Mouse (Mus musculus): Measurements from ENCODE around the gene Gtpbp8. TPM values are rescaled to one million over a fixed set of nuclear protein-coding genes. Genes with fewer than 3 reads are reported as not detected.

Gtpbp8 gene
- total and polyA plus RNA-seq, 2 experiments from 2014 or later: 9.0 to 24.6 TPM

GRCm38 (mm10) chr16:44745471-44745865 is 695 bp downstream of the Gtpbp8 start:
- 5% methylated on average over 14 of the region's 14 CpGs for WGBS

GRCm38 (mm10) chr16:44742753-44743152 is 3.4 kb downstream of the Gtpbp8 start:
- WGBS: 88% methylated on average over 1 of the region's 1 CpGs
- Histone ChIP-seq H3K4me3 (ENCODE audit: low read depth, low read length) (no peak overlapping the region), H3K27me3 (ENCODE audit: control insufficient read depth, insufficient read depth, low read length) (no peaks in the 10 kb centered on the region), H3K27ac (ENCODE audit: low read depth) (no peak overlapping the region), H3K9me3 (replicated peaks; ENCODE audit: control insufficient read depth, low read length) (no peaks in the 10 kb centered on the region), H3K9ac (replicated peaks; ENCODE audit: low read depth, low read length) (no peak overlapping the region), H3K4me1 (ENCODE audit: control insufficient read depth, insufficient read depth) (peaks cover 5% of the 10 kb centered on the region), H3K4me2 (ENCODE audit: low read depth, low read length) (no peak overlapping the region), H3K36me3 (replicated peaks; ENCODE audit: control insufficient read depth, insufficient read depth, low read length) (peaks cover 34% of the 10 kb centered on the region)
- ATAC-seq (ENCODE audit: insufficient read depth, low read depth): no peak
- TF ChIP-seq CTCF (IDR thresholded peaks at IDR 0.05; ENCODE audit: low read depth): no peak; the same call in 1 of the 2 replicates
- TF ChIP-seq EP300 (IDR thresholded peaks at IDR 0.05; ENCODE audit: low read depth): no peak
- DNase-seq (ENCODE audit: low spot score): no peak

More at GRCm38 (mm10) chr16:44745471-44745865, 695 bp downstream of the Gtpbp8 start:
- no peaks in the 10 kb centered on the region for H3K27me3 ChIP-seq (ENCODE audit: control insufficient read depth, insufficient read depth, low read length)
- H3K27ac ChIP-seq (ENCODE audit: low read depth): peak overlapping the region; percentile 93
- H3K9me3 ChIP-seq (replicated peaks; ENCODE audit: control insufficient read depth, low read length): no peaks in the 10 kb centered on the region
- peak overlapping the region; percentile 84 for H3K4me2 ChIP-seq (ENCODE audit: low read depth, low read length)
- TF ChIP-seq EP300 (IDR thresholded peaks at IDR 0.05; ENCODE audit: low read depth): no peak
- TF ChIP-seq CTCF (IDR thresholded peaks at IDR 0.05; ENCODE audit: low read depth): no peak
- H3K4me1 ChIP-seq (ENCODE audit: control insufficient read depth, insufficient read depth): peaks cover 5% of the 10 kb centered on the region
- H3K9ac ChIP-seq (replicated peaks; ENCODE audit: low read depth, low read length): peak overlapping the region; percentile 83
- peaks cover 15% of the 10 kb centered on the region for H3K36me3 ChIP-seq (replicated peaks; ENCODE audit: control insufficient read depth, insufficient read depth, low read length)
- no peak for DNase-seq (ENCODE audit: low spot score)
- 0 out of 2 replicates have a peak, but pooled peaks have one; percentile 24 for ATAC-seq (ENCODE audit: insufficient read depth, low read depth)
- peak overlapping the region; percentile 89 for H3K4me3 ChIP-seq (ENCODE audit: low read depth, low read length)

- DNase-seq (ENCODE audit: low spot score) (no peak), ATAC-seq (ENCODE audit: insufficient read depth, low read depth) (no peak)
- peaks cover 87% of the 10 kb centered on the region for H3K36me3 ChIP-seq (replicated peaks; ENCODE audit: control insufficient read depth, insufficient read depth, low read length)
- no peaks in the 10 kb centered on the region for H3K9me3 ChIP-seq (replicated peaks; ENCODE audit: control insufficient read depth, low read length)
- WGBS: 78% methylated on average over 4 of the region's 4 CpGs
- TF ChIP-seq CTCF (IDR thresholded peaks at IDR 0.05; ENCODE audit: low read depth) (no peak), EP300 (IDR thresholded peaks at IDR 0.05; ENCODE audit: low read depth) (no peak)
- H3K27ac ChIP-seq (ENCODE audit: low read depth): no peak overlapping the region
- H3K27me3 ChIP-seq (ENCODE audit: control insufficient read depth, insufficient read depth, low read length): no peaks in the 10 kb centered on the region
- no peak overlapping the region for H3K4me3 ChIP-seq (ENCODE audit: low read depth, low read length)
- no peaks in the 10 kb centered on the region for H3K4me1 ChIP-seq (ENCODE audit: control insufficient read depth, insufficient read depth)
- no peak overlapping the region for H3K9ac ChIP-seq (replicated peaks; ENCODE audit: low read depth, low read length)
- H3K4me2 ChIP-seq (ENCODE audit: low read depth, low read length): no peak overlapping the region
Measured at GRCm38 (mm10) chr16:44736118-44736517, 10.0 kb downstream of the Gtpbp8 start.

DNA sequence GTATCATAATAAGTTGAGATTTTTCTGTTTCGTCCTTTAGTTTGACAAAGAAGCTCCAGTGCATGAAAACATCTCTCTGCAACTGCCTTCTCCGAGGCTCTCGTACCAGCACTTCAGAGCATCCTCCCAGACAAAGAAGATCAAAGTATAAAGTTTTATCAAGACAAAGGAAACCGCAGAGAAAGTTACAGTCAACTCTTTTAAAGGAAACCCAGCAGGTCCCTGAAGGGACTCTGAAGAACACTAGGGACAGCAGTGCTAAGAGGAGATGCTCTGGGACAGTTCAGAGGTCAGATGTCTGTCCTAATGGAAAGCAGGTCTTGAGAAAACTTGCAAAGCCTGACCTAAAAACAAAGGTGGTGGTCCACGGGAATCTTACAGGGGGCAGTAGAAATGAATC is 10.5 kb downstream of the Gtpbp8 start:
- Histone ChIP-seq H3K4me1 (ENCODE audit: control insufficient read depth, insufficient read depth) (no peaks in the 10 kb centered on the region), H3K4me3 (ENCODE audit: low read depth, low read length) (no peak overlapping the region), H3K27ac (ENCODE audit: low read depth) (no peak overlapping the region), H3K9me3 (replicated peaks; ENCODE audit: control insufficient read depth, low read length) (no peaks in the 10 kb centered on the region), H3K36me3 (replicated peaks; ENCODE audit: control insufficient read depth, insufficient read depth, low read length) (peaks cover 88% of the 10 kb centered on the region), H3K9ac (replicated peaks; ENCODE audit: low read depth, low read length) (no peak overlapping the region), H3K27me3 (ENCODE audit: control insufficient read depth, insufficient read depth, low read length) (no peaks in the 10 kb centered on the region), H3K4me2 (ENCODE audit: low read depth, low read length) (no peak overlapping the region)
- ATAC-seq (ENCODE audit: insufficient read depth, low read depth): no peak
- WGBS: 82% methylated on average over 5 of the region's 5 CpGs
- DNase-seq (ENCODE audit: low spot score): no peak
- TF ChIP-seq EP300 (IDR thresholded peaks at IDR 0.05; ENCODE audit: low read depth) (no peak), CTCF (IDR thresholded peaks at IDR 0.05; ENCODE audit: low read depth) (no peak)

GRCm38 (mm10) chr16:44734059-44734458 is 12.1 kb downstream of the Gtpbp8 start:
- no peaks in the 10 kb centered on the region for H3K4me1 ChIP-seq (ENCODE audit: control insufficient read depth, insufficient read depth)
- no peak overlapping the region for H3K4me3 ChIP-seq (ENCODE audit: low read depth, low read length)
- no peak overlapping the region for H3K27ac ChIP-seq (ENCODE audit: low read depth)
- H3K27me3 ChIP-seq (ENCODE audit: control insufficient read depth, insufficient read depth, low read length): no peaks in the 10 kb centered on the region
- DNase-seq (ENCODE audit: low spot score) (no peak), ATAC-seq (ENCODE audit: insufficient read depth, low read depth) (no peak)
- H3K36me3 ChIP-seq (replicated peaks; ENCODE audit: control insufficient read depth, insufficient read depth, low read length): peaks cover 97% of the 10 kb centered on the region
- H3K9me3 ChIP-seq (replicated peaks; ENCODE audit: control insufficient read depth, low read length): no peaks in the 10 kb centered on the region
- H3K4me2 ChIP-seq (ENCODE audit: low read depth, low read length): no peak overlapping the region
- WGBS: 67% methylated on average over 3 of the region's 3 CpGs
- H3K9ac ChIP-seq (replicated peaks; ENCODE audit: low read depth, low read length): no peak overlapping the region
- no peak for TF ChIP-seq CTCF (IDR thresholded peaks at IDR 0.05; ENCODE audit: low read depth)
- TF ChIP-seq EP300 (IDR thresholded peaks at IDR 0.05; ENCODE audit: low read depth): no peak

GRCm38 (mm10) chr16:44727525-44727924 is 18.6 kb downstream of the Gtpbp8 start:
- H3K4me1 ChIP-seq (ENCODE audit: control insufficient read depth, insufficient read depth): peaks cover 13% of the 10 kb centered on the region
- no peak for TF ChIP-seq EP300 (IDR thresholded peaks at IDR 0.05; ENCODE audit: low read depth)
- no peak for TF ChIP-seq CTCF (IDR thresholded peaks at IDR 0.05; ENCODE audit: low read depth)
- H3K36me3 ChIP-seq (replicated peaks; ENCODE audit: control insufficient read depth, insufficient read depth, low read length): peaks cover 45% of the 10 kb centered on the region
- no peaks in the 10 kb centered on the region for H3K9me3 ChIP-seq (replicated peaks; ENCODE audit: control insufficient read depth, low read length)
- WGBS: 96% methylated on average over 3 of the region's 3 CpGs
- H3K27ac ChIP-seq (ENCODE audit: low read depth): no peak overlapping the region
- ATAC-seq (ENCODE audit: insufficient read depth, low read depth) (no peak), DNase-seq (ENCODE audit: low spot score) (no peak)
- H3K9ac ChIP-seq (replicated peaks; ENCODE audit: low read depth, low read length): no peak overlapping the region
- H3K27me3 ChIP-seq (ENCODE audit: control insufficient read depth, insufficient read depth, low read length): no peaks in the 10 kb centered on the region
- H3K4me2 ChIP-seq (ENCODE audit: low read depth, low read length): no peak overlapping the region
- no peak overlapping the region for H3K4me3 ChIP-seq (ENCODE audit: low read depth, low read length)
